Mouse (Mus musculus): ENCODE data around the gene Zfp326.

- TF ChIP-seq GATA1 (IDR thresholded peaks at IDR 0.05; ENCODE audit: low read length) (no peak), TAL1 (IDR thresholded peaks at IDR 0.05; ENCODE audit: low read length) (no peak)
These were observed 16.5 kb upstream of the Zfp326 start for GRCm38 (mm10) chr5:105859716-105860460.

All from erythroblast, embryonic 14.5 days (primary cell).